Mouse (Mus musculus): ENCODE results near the gene Arhgef38. TPM values are rescaled to one million over a fixed set of nuclear protein-coding genes. Genes with fewer than 3 reads are reported as not detected.

Arhgef38 gene
- total RNA-seq, 1 experiment from 2014 or later: not detected

DNA sequence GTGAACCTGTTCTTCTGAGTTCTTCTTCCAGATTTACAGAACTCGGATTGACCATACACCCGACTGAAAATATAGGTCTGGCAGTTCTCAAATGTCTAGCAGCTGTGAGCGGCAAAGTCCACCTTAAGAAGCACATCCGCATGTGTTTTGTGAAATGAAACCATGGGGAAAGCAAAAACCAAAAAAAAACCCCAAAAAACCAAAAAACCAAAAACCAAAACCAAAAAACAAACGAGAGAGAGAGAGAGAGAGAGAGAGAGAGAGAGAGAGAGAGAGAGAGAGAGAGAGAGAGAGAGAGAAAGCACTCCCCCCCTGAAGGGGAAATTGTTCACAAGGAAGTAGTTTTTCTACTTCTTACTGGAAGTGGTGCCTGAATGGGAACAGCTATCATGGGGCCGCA is 67.2 kb downstream of the Arhgef38 start:
- ATAC-seq (replicated peaks; ENCODE audit: low read depth, poor library complexity, severe bottlenecking): no peak

GRCm38 (mm10) chr3:133165130-133165529 is 69.6 kb downstream of the Arhgef38 start:
- ATAC-seq (replicated peaks; ENCODE audit: low read depth, poor library complexity, severe bottlenecking): no peak

GRCm38 (mm10) chr3:133163913-133164406 is 70.8 kb downstream of the Arhgef38 start:
- ATAC-seq (replicated peaks; ENCODE audit: low read depth, poor library complexity, severe bottlenecking): no peak

DNA sequence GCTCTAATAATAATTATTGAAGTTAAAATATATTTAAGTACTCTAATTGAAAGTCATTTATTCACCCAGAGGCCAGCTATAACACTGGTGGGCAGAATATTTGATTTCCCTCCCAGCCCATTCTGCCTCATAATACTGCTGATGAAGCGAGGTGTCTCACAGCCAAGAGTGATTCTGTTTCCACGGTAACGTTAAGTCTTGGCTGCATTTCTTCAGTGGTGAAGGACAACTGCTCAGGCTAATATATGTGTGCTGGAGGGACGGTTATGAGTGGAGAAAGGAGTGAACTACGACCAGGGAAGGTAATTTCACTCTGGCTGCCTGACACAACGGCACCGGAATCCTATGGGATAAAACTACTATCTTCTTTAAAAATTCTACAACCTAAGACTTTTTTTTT is 71.6 kb downstream of the Arhgef38 start:
- no peak for ATAC-seq (replicated peaks; ENCODE audit: low read depth, poor library complexity, severe bottlenecking)

- no peak for ATAC-seq (replicated peaks; ENCODE audit: low read depth, poor library complexity, severe bottlenecking)
These were observed 73.3 kb downstream of the Arhgef38 start for GRCm38 (mm10) chr3:133161407-133161806.

GRCm38 (mm10) chr3:133158260-133158659 is 76.5 kb downstream of the Arhgef38 start:
- no peak for ATAC-seq (replicated peaks; ENCODE audit: low read depth, poor library complexity, severe bottlenecking)

DNA sequence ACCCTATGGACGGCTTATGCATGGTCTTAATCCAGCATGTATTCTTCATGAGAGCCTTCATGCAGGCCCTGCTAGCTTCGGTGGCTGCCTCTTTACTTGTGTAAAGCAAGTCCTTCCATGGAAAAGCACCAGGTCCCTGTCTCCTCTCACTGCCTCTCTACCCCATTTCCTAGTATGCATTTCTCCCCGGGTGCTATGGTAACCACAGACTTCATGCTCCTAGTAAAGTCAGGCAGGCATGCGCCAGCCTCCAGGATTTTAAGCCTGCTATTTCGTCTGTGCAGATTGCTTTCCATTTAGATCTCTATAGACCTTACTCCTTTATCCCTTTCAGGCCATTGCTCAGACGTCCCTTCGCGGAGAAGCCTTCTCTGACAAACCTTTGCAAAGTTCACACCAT is 80.1 kb downstream of the Arhgef38 start:
- no peak for ATAC-seq (replicated peaks; ENCODE audit: low read depth, poor library complexity, severe bottlenecking)

DNA sequence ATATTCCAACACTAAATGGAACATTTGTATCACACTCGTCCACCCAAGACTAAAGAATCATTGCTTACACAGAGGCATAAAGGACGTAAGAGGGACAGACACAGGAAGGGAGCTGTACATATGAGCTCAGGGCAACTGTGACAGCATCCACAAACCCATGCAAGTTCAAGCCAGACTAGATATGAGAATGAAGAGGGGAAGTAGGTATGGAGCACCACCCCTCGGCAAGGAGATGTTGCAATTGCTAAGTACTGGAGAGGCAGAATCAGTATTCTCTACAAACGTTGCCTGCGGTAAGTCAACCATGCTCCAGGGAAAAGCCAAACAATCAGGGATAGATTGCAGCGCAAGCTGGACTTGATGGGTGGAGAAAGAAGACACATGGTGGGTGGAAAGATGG is 81.1 kb downstream of the Arhgef38 start:
- ATAC-seq (replicated peaks; ENCODE audit: low read depth, poor library complexity, severe bottlenecking): no peak

DNA sequence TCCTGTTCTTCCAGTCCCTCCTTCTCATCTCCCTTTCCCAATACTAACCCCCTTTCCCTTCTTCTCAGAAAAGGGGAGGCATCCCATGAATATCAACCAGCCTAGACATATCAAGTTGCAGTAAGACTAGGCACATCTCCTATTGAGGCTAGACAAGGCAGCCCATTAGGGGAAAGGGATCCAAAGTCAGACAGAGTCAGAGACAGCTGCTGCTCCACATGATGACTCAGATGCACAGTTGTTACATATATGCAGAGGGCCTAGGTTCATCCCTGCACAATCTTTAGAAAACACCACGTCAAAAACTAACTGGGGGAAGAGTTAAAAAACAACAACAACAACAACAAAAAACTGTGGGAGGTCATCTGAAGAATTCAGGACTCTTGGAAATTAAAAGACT is 81.9 kb downstream of the Arhgef38 start:
- ATAC-seq (replicated peaks; ENCODE audit: low read depth, poor library complexity, severe bottlenecking): no peak

GRCm38 (mm10) chr3:133151629-133152028 is 83.1 kb downstream of the Arhgef38 start:
- no peak for ATAC-seq (replicated peaks; ENCODE audit: low read depth, poor library complexity, severe bottlenecking)

DNA sequence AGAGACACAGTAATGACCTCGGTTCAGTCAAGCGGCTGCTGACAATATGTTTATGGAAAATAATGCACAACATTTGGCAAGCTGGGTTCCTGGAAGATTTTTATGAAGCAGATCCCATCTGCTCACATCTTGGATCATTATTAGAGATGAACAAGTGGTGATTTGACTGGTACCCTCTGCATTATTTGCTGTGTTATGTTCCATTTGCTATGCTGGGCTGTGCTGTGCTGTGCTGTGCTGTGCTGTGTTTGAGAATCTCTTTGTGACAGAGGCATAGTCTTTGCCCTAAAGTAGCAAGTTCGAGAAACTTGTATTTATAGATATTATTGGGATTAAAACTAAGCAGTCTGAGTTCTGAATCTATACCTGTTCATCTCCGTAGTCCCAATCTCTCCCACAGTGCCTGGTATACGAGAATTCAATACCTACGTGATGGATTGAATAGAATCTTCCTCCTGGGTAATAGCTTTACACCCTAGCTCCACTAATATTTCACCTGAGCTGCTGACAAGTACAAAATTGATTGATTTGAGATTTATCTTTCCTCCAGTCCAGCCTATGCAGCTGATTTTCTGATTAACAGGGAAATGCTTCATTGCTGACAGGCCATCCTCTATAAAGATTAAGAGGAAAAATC is 90.1 kb downstream of the Arhgef38 start:
- ATAC-seq (replicated peaks; ENCODE audit: low read depth, poor library complexity, severe bottlenecking): no peak

- no peak for ATAC-seq (replicated peaks; ENCODE audit: low read depth, poor library complexity, severe bottlenecking)
These were observed 92.9 kb downstream of the Arhgef38 start for GRCm38 (mm10) chr3:133141877-133142276.

- no peak for ATAC-seq (replicated peaks; ENCODE audit: low read depth, poor library complexity, severe bottlenecking)
These were observed 102.1 kb downstream of the Arhgef38 start for GRCm38 (mm10) chr3:133132611-133133010.

DNA sequence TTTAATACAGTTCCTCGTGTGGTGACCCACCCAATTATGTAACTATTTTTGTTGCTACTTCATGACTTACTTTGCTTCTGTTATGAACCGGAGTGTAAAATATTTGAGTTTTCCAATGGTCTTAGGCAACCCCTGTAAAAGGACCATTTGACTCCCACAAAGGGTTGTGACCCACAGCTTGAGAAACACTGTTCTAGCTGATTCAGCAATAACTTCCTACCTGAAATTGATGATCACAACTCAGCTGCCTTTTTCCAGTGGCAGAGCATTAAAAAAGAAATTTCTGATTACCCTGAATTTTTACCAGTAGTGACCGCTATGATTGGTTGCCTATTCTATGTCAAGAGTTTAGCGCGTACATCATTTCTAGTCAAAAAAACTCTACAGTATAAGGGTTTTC is 103.4 kb downstream of the Arhgef38 start:
- ATAC-seq (replicated peaks; ENCODE audit: low read depth, poor library complexity, severe bottlenecking): no peak

- no peak for ATAC-seq (replicated peaks; ENCODE audit: low read depth, poor library complexity, severe bottlenecking)
These were observed 121.5 kb downstream of the Arhgef38 start for GRCm38 (mm10) chr3:133113281-133113680.

GRCm38 (mm10) chr3:133111741-133112140 is 123.0 kb downstream of the Arhgef38 start:
- peak; percentile 92 for ATAC-seq (replicated peaks; ENCODE audit: low read depth, poor library complexity, severe bottlenecking)

- ATAC-seq (replicated peaks; ENCODE audit: low read depth, poor library complexity, severe bottlenecking): no peak
These were observed 124.9 kb downstream of the Arhgef38 start for GRCm38 (mm10) chr3:133109844-133110243.

GRCm38 (mm10) chr3:133108731-133109130 is 126.0 kb downstream of the Arhgef38 start:
- no peak for ATAC-seq (replicated peaks; ENCODE audit: low read depth, poor library complexity, severe bottlenecking)

DNA sequence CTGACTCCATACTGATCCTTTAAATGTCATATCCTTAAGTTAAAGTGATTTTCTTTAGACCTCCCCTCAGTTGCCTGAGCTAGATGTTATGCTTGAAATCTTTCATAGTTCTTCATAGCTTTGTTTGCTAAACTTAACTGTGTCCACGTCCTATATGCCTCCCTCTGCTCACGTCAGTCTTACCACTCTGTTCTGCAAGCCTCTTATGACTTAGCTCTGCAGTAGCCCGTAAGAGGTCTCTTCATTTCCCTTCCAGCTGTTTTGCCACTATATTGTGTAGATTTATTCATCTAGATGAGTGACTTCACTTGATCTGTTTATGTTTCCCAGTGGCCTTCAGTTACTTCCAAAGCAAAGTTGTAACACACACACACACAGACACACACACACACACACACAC is 130.3 kb downstream of the Arhgef38 start:
- no peak for ATAC-seq (replicated peaks; ENCODE audit: low read depth, poor library complexity, severe bottlenecking)

- ATAC-seq (replicated peaks; ENCODE audit: low read depth, poor library complexity, severe bottlenecking): no peak
These were observed 131.0 kb downstream of the Arhgef38 start for GRCm38 (mm10) chr3:133103768-133104167.

DNA sequence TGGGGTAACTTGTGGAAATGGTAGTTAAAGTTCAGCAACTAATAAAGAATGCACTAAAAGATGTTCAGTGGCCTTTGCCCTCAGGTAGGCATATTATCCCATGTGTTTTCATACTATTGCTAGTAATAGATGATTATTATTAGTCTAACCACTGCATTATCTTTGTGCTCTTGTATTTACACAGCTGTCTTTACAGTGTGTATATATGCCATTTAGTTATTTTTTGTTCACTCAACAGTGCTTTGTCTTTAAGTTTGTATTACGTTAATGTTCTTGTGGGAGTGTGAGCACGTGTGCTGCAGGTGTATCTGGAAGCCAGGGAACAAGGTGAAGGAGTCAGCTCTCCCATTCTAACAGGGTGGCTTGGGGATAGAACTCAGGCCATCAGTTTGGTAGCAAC is 135.8 kb downstream of the Arhgef38 start:
- ATAC-seq (replicated peaks; ENCODE audit: low read depth, poor library complexity, severe bottlenecking): no peak

DNA sequence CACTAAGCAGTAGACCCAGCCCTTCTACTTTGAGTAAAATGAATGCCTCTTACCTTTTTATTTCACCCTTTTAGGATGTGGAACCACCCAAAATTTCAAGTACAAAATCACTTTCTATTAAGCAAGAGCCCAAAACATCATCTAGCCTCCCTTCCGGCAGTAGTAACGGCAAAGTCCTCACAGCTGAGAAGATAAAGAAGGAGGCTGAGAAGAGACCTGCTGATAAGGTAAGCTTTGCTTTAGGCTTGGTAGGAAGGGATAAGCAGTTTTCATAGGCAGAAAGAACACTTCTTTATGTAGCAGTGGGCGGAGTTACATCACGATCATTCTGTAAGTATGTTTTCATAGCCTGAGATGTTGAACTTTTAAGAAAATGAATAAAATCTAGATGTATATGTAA is 136.4 kb downstream of the Arhgef38 start:
- ATAC-seq (replicated peaks; ENCODE audit: low read depth, poor library complexity, severe bottlenecking): peak; percentile 39; the same call in 1 of the 2 replicates
